In the genomic region with DNA sequence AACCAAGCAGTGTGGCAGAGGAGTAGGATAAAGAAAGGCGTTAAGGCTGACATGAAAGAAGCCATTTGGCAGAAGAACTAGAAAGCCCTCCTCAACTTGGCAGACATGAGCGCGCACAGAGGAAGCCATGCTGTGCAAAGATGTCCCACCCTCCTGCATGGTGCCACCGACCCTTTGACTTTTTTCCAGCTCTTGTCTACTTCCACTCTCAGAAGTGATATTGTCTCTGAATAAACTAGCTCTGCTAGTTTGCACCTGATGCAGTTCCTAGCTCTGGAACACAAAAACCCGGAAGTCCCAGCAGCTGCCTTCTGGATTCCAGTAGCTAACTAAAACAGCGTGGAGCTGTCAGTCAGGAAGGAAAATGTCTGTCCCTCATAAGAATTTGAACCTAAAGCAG, we compare ENCODE assay signal across 35 mouse cellular contexts.
"Had no signal": no experiment of that assay in that cellular context is flagged by ENCODE, and none has a peak within 500 bp of the region (broad histone marks: within the 10 kb centered on the region; RNA-seq: fewer than 3 reads in every experiment).

No protein-coding gene starts in this region.

- H3K27ac ChIP-seq: heart, embryonic 10.5 days; heart, embryonic 13.5 days; heart, embryonic 15.5 days; hindbrain, embryonic 10.5 days; hindbrain, embryonic 12.5 days; hindbrain, embryonic 13.5 days; hindbrain, embryonic 14.5 days; hindbrain, embryonic 15.5 days; hindbrain, postnatal 0 days; intestine, embryonic 15.5 days; kidney, embryonic 15.5 days; kidney, postnatal 0 days; layer of hippocampus, adult 2 months; left cerebral cortex, adult 2 months had no signal

- ATAC-seq: hindbrain, embryonic 16.5 days; hindbrain, postnatal 0 days; inflammation-experienced regulatory T-cells, adult 6 months; intestine, embryonic 15.5 days; intestine, embryonic 16.5 days; intestine, postnatal 0 days had no signal

- H3K9ac ChIP-seq: heart, embryonic 12.5 days; heart, embryonic 13.5 days; heart, embryonic 15.5 days; hindbrain, embryonic 12.5 days; hindbrain, embryonic 13.5 days; hindbrain, embryonic 14.5 days; hindbrain, embryonic 15.5 days; intestine, embryonic 15.5 days; kidney, embryonic 15.5 days had no signal

- H3K4me2 ChIP-seq: heart, embryonic 11.5 days; heart, embryonic 12.5 days; heart, embryonic 13.5 days; heart, embryonic 15.5 days; hindbrain, embryonic 12.5 days; hindbrain, embryonic 13.5 days; hindbrain, embryonic 14.5 days; hindbrain, embryonic 15.5 days; intestine, embryonic 15.5 days; kidney, embryonic 15.5 days had no signal

- H3K4me3 ChIP-seq: heart, embryonic 10.5 days; heart, embryonic 12.5 days; heart, embryonic 13.5 days; heart, embryonic 15.5 days; hindbrain, embryonic 10.5 days; hindbrain, embryonic 12.5 days; hindbrain, embryonic 13.5 days; hindbrain, embryonic 15.5 days; intestine, embryonic 15.5 days; kidney, embryonic 15.5 days; layer of hippocampus, adult 2 months; left cerebral cortex, adult 2 months had no signal

- H3K36me3 ChIP-seq: heart, embryonic 10.5 days; heart, embryonic 12.5 days; heart, embryonic 13.5 days; heart, embryonic 15.5 days; hindbrain, embryonic 10.5 days; hindbrain, embryonic 12.5 days; hindbrain, embryonic 13.5 days; hindbrain, embryonic 15.5 days; intestine, embryonic 15.5 days; kidney, embryonic 15.5 days had no signal

- H3K9me3 ChIP-seq: heart, embryonic 10.5 days; heart, embryonic 12.5 days; heart, embryonic 13.5 days; heart, embryonic 15.5 days; hindbrain, embryonic 10.5 days; hindbrain, embryonic 12.5 days; hindbrain, embryonic 13.5 days; hindbrain, embryonic 15.5 days; intestine, embryonic 15.5 days; kidney, embryonic 15.5 days had no signal

- DNase-seq: heart, postnatal 14 days; heart, postnatal 36 days; heart, postnatal 4 days; kidney, adult 11 months; kidney, adult 18-20 months; kidney, adult 2 months; kidney, adult 8-10 months; kidney, adult 9 months; kidney, postnatal 10 days; kidney, postnatal 14 days; kidney, postnatal 25 days; kidney, postnatal 36 days; kidney, postnatal 4 days; layer of hippocampus, adult 9-11 months; layer of hippocampus, postnatal 36 days had no signal

- H3K27me3 ChIP-seq: heart, embryonic 12.5 days; heart, embryonic 13.5 days; heart, embryonic 15.5 days; hindbrain, embryonic 12.5 days; hindbrain, embryonic 13.5 days; hindbrain, embryonic 15.5 days; intestine, embryonic 15.5 days; kidney, embryonic 15.5 days had no signal
